28 mouse cellular contexts compared by ENCODE assay signal in genomic region chr14:21695020-21695419, GRCm38 (mm10). TPM values are rescaled to one million over a fixed set of nuclear protein-coding genes. Genes with fewer than 3 reads are reported as not detected.
"Had no signal": no experiment of that assay in that cellular context is flagged by ENCODE, and none has a peak within 500 bp of the region (broad histone marks: within the 10 kb centered on the region; RNA-seq: fewer than 3 reads in every experiment).

No protein-coding gene starts in this region.

- H3K36me3 ChIP-seq: heart, embryonic 10.5 days; heart, embryonic 12.5 days; hindbrain, embryonic 10.5 days; hindbrain, embryonic 12.5 days; limb, embryonic 15.5 days had no signal

- DNase-seq: gastrocnemius, adult 2 months; gastrocnemius, postnatal 10 days; gastrocnemius, postnatal 25 days; heart, adult 18-20 months; heart, postnatal 10 days; heart, postnatal 4 days; kidney, adult 18-20 months; kidney, adult 8-10 months; kidney, postnatal 14 days; kidney, postnatal 36 days had no signal

- H3K4me1 ChIP-seq: hindbrain, embryonic 12.5 days had no signal

- ATAC-seq: hindbrain, embryonic 16.5 days; inflammation-experienced regulatory T-cells, adult 6 months; intestine, embryonic 15.5 days; intestine, postnatal 0 days had no signal

- H3K4me2 ChIP-seq: heart, embryonic 12.5 days; hindbrain, embryonic 12.5 days; hindbrain, embryonic 14.5 days; intestine, embryonic 15.5 days; limb, embryonic 13.5 days; limb, embryonic 15.5 days had no signal

- H3K9ac ChIP-seq: heart, embryonic 12.5 days; hindbrain, embryonic 12.5 days; hindbrain, embryonic 14.5 days; intestine, embryonic 15.5 days; limb, embryonic 13.5 days; limb, embryonic 15.5 days had no signal

- H3K9me3 ChIP-seq: intestine, embryonic 15.5 days; limb, embryonic 15.5 days had no signal

- H3K4me3 ChIP-seq: gastrocnemius, adult 2 months; heart, embryonic 10.5 days; heart, embryonic 12.5 days; hindbrain, embryonic 10.5 days; hindbrain, embryonic 12.5 days; intestine, embryonic 15.5 days; layer of hippocampus, adult 2 months; left cerebral cortex, adult 2 months; limb, embryonic 13.5 days; limb, embryonic 15.5 days had no signal

- H3K27me3 ChIP-seq: heart, embryonic 12.5 days; hindbrain, embryonic 12.5 days; intestine, embryonic 15.5 days; limb, embryonic 13.5 days; limb, embryonic 15.5 days had no signal

- H3K27ac ChIP-seq: gastrocnemius, adult 2 months; heart, embryonic 10.5 days; hindbrain, embryonic 10.5 days; hindbrain, embryonic 12.5 days; hindbrain, embryonic 14.5 days; intestine, embryonic 15.5 days; kidney, postnatal 0 days; layer of hippocampus, adult 2 months; left cerebral cortex, adult 2 months; limb, embryonic 13.5 days; limb, embryonic 15.5 days had no signal

RNA-seq across cellular contexts. Expression of gene Dupd1, which starts 19.4 kb away (rescaled TPM):
- polyA plus RNA-seq: hindbrain, embryonic 14.5 days; hindbrain, embryonic 16.5 days; inflammation-experienced regulatory T-cells, adult 6 months; intestine, embryonic 15.5 days; intestine, postnatal 0 days; kidney, embryonic 14.5 days; kidney, postnatal 0 days; liver, adult 2 months had no signal

RNA-seq across cellular contexts. Expression of gene Dusp13, which starts 56.0 kb away (rescaled TPM):
- polyA plus RNA-seq: heart, embryonic 10.5 days; heart, embryonic 14.5 days; heart, embryonic 16.5 days; hindbrain, embryonic 10.5 days; hindbrain, embryonic 16.5 days; inflammation-experienced regulatory T-cells, adult 6 months; intestine, embryonic 15.5 days; kidney, embryonic 14.5 days; kidney, postnatal 0 days had no signal
